Mouse (Mus musculus) liver, embryonic 14.5 days (tissue): ENCODE results near the gene Gm12166.

Source experiments
- CTCF ChIP-seq: IDR thresholded peaks from 2 replicates; pipeline ENCODE4 v1.5.1; 2016; ENCODE audit warnings: antibody characterized with exemption, low read depth, control low read depth
- EP300 ChIP-seq: IDR thresholded peaks from 2 replicates; pipeline ENCODE4 v1.6.1; 2016; ENCODE audit warnings: antibody characterized with exemption, low read depth

DNA sequence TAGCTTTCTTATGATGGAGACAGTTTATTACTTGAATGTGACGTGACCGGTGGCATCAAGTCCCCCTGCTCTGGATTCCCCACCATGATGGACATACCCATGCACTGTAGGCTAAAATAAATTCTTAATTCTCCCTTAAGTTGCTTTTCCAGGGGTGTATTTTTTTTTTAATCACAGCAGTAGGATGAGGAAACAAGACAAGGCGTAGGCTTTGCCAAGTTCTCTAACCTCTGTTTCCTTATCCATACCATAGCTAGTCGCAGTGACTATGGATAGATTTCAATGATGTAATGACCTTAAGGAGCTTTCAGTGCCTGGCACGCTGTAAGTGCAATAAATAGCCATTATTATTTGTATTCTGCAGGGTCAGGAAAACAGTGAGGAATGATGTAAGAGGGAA, 25.2 kb upstream of the Gm12166 start:
- TF ChIP-seq CTCF (no peak), EP300 (no peak)
